Mouse (Mus musculus) cerebral cortex, adult 2 months (tissue): ENCODE measurements around the gene Olfr731.

Experiments used
- WGBS: fragments of 180-500 bp; shearing (Covaris S2); methylation state at CpG from one replicate; pipeline ENCODE4 v1.1.7; 2018; 5-methylcytosine and 5-hydroxymethylcytosine counted together

Gene Olfr731

DNA sequence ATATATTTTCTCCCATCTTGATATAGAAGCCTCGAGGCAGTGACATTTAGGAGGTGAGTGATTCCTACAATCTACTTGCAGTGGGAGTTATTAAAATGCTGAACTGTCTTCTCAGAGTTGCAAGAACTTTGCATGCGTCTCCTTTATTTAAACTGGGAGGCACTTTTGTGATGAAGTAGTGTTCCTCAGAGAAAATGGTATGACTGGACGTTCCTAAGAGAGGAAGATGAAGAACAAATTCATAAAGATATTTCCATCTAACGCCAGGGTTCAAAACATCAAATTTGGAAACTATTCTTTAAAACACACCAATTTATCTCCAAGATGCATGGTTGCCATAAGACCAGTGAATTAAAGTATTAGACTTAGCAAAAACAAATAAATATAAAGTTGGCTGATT, at the start of gene Olfr731:
Gene Olfr731, minus strand, starts transcription at position 101 of the 400 bp plus-strand sequence.
- 80% methylated on average over 4 of the region's 4 CpGs for WGBS

DNA sequence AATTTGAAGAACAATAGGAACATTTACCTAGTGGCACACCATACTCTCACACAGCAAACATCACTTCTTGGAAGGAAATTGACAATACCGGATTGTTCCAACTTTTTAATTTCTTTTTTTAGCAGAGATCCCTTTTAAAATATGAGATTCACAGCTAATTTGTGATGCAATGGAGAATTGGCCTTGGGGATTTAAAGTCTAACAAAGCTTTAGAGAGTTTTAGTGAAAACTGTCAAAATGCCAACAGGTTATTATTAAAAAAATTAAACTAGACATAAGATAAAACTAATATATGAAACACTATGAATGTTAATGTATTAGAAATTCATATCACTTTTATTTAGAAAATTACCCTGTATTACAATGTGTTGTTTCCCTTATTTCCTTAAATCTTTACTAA, 42.4 kb upstream of the Olfr731 start, which contains the start of gene Olfr732:
Gene Olfr732, minus strand, starts transcription at position 101 of the 400 bp plus-strand sequence.
- WGBS, result 95% methylated on average over 1 of the region's 1 CpGs

DNA sequence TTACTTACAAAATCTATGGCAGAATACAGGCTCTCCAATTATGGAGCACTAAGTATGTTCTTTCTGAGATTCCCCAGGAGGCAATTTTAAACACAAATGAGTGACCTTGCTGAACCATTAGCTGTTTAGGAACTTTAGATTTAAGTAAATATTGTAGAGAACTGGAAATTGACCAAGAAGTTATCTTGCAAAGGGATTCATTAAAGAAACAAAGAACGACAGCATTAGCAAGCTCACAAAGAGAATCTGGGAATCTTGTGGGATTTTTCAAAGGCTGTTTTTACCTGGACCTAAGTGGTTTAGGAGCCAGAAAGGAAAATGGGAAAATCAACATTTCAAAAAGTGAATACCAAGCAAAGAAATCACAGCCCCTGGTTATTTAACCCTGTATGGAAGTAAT, 53.6 kb downstream of the Olfr731 start, which contains the start of gene Olfr730:
Gene Olfr730, minus strand, starts transcription at position 101 of the 400 bp plus-strand sequence.
- WGBS, result 45% methylated on average over 1 of the region's 1 CpGs
